Mouse (Mus musculus): ENCODE results near the gene Nutf2. TPM values are rescaled to one million over a fixed set of nuclear protein-coding genes. Genes with fewer than 3 reads are reported as not detected.

Gene Nutf2
- total and polyA plus RNA-seq, 3 experiments, result 87.1 to 378 (median 284) TPM

DNA sequence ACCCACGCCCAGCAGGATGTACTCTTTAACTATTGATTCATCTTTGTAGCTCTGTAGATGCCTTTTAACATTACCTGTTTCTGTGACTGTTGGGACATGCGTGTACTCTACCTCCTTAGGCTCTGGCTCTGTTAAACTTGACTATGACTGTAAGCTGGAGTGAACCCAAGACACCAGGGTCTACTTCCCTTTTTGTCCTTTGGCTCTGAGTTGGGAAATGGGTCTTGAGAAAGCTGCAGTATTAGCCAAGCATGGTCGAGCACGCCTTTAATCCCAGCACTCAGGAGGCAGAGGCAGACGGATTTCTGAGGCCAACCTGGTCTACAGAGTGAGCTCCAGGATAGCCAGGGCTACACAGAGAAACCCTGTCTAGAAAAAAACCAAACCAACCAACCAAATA lies 1.9 kb upstream of the Nutf2 start:
- Histone ChIP-seq H3K27me3 (ENCODE audit: insufficient read depth, low read length) (no peaks in the 10 kb centered on the region), H3K4me1 (ENCODE audit: insufficient read depth, low read depth, low read length) (peaks cover 69% of the 10 kb centered on the region), H3K4me3 (ENCODE audit: low read depth, low read length) (no peak overlapping the region; the same call in 1 of the 2 replicates), H3K36me3 (replicated peaks) (peaks cover 41% of the 10 kb centered on the region), H3K9me3 (replicated peaks) (no peaks in the 10 kb centered on the region)
- no peak for TF ChIP-seq TAL1 (conservative IDR thresholded peaks at IDR 0.05; ENCODE audit: low read depth, low read length)
- no peak for TF ChIP-seq CTCF (IDR thresholded peaks at IDR 0.05; ENCODE audit: low read depth, low read length)
- no peak for TF ChIP-seq GATA1 (IDR thresholded peaks at IDR 0.05; ENCODE audit: borderline replicate concordance, low read length)
- TF ChIP-seq POLR2AphosphoS5 (IDR thresholded peaks at IDR 0.05; ENCODE audit: insufficient replicate concordance, low read depth, low read length), result no peak
- no peak for TF ChIP-seq GATA2 (IDR thresholded peaks at IDR 0.05; ENCODE audit: borderline replicate concordance, low read depth, low read length)
- ATAC-seq (ENCODE audit: extremely low read depth, insufficient number of reproducible peaks, low FRiP score, poor library complexity, severe bottlenecking) (no peak), DNase-seq (ENCODE audit: low spot score) (no peak)

DNA sequence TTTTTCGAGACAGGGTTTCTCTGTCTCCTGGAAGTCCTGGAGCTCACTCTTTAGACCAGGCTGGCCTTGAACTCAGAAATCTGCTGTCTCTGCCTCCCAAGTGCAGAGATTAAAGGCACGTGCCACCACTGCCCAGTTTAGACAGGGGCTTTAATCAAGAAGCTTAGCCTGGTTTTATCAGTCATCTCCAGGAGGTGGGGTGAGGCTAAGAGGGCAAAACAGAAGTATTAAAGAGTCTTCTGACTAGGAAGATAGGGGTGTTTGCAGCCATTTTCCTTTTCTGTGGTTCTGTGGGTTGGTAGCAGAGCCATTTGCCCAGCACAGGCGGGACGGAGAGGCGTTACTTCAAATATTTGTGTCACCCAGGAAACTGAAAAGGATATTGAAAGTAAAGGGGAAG lies 1.1 kb upstream of the Nutf2 start:
- ATAC-seq (ENCODE audit: extremely low read depth, insufficient number of reproducible peaks, low FRiP score, poor library complexity, severe bottlenecking), result peak; percentile 22; the same call in 1 of the 2 replicates
- DNase-seq (ENCODE audit: low spot score), result peak; percentile 70
- H3K4me1 ChIP-seq (ENCODE audit: insufficient read depth, low read depth, low read length), result peaks cover 75% of the 10 kb centered on the region

DNA sequence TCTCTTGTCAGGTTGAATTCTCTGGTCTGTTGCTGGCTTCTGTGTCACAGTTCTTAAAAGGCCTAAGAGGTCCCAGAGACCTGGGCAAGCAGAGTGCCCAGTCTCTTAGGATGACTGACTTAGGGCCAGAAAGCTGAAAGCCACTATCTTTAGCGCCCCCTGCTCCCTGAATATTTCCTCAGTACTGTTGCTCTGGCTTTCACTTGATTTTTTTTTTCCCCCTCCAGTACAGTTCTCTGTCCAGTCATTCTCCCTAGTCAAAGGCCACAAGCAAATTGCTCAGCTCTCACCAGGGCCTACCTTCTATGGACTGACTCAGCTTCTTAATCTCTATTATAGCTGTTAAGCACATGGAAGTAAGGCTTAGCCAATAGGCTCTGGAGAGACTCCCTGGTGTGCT lies 1.6 kb downstream of the Nutf2 start:
- H3K4me1 ChIP-seq (ENCODE audit: insufficient read depth, low read depth, low read length), result peaks cover 79% of the 10 kb centered on the region
- peaks cover 63% of the 10 kb centered on the region for H3K36me3 ChIP-seq (replicated peaks)
- DNase-seq (ENCODE audit: low spot score) (peak; percentile 20), ATAC-seq (ENCODE audit: extremely low read depth, insufficient number of reproducible peaks, low FRiP score, poor library complexity, severe bottlenecking) (no peak)
- H3K4me3 ChIP-seq (ENCODE audit: low read depth, low read length), result peak overlapping the region; percentile 95; the same call in 1 of the 2 replicates
- no peaks in the 10 kb centered on the region for H3K27me3 ChIP-seq (ENCODE audit: insufficient read depth, low read length)
- TF ChIP-seq GATA2 (IDR thresholded peaks at IDR 0.05; ENCODE audit: borderline replicate concordance, low read depth, low read length) (no peak), CTCF (IDR thresholded peaks at IDR 0.05; ENCODE audit: low read depth, low read length) (no peak), TAL1 (conservative IDR thresholded peaks at IDR 0.05; ENCODE audit: low read depth, low read length) (no peak), GATA1 (IDR thresholded peaks at IDR 0.05; ENCODE audit: borderline replicate concordance, low read length) (no peak), POLR2AphosphoS5 (IDR thresholded peaks at IDR 0.05; ENCODE audit: insufficient replicate concordance, low read depth, low read length) (no peak)
- no peaks in the 10 kb centered on the region for H3K9me3 ChIP-seq (replicated peaks)

More for the DNA sequence above, 1.1 kb upstream of the Nutf2 start:
- H3K9me3 ChIP-seq (replicated peaks), result no peaks in the 10 kb centered on the region
- no peaks in the 10 kb centered on the region for H3K27me3 ChIP-seq (ENCODE audit: insufficient read depth, low read length)
- H3K4me3 ChIP-seq (ENCODE audit: low read depth, low read length), result peak overlapping the region; percentile 95; the same call in 1 of the 2 replicates
- TF ChIP-seq GATA1 (IDR thresholded peaks at IDR 0.05; ENCODE audit: borderline replicate concordance, low read length) (no peak), TAL1 (conservative IDR thresholded peaks at IDR 0.05; ENCODE audit: low read depth, low read length) (peak; percentile 90)
- H3K36me3 ChIP-seq (replicated peaks), result peaks cover 49% of the 10 kb centered on the region

DNA sequence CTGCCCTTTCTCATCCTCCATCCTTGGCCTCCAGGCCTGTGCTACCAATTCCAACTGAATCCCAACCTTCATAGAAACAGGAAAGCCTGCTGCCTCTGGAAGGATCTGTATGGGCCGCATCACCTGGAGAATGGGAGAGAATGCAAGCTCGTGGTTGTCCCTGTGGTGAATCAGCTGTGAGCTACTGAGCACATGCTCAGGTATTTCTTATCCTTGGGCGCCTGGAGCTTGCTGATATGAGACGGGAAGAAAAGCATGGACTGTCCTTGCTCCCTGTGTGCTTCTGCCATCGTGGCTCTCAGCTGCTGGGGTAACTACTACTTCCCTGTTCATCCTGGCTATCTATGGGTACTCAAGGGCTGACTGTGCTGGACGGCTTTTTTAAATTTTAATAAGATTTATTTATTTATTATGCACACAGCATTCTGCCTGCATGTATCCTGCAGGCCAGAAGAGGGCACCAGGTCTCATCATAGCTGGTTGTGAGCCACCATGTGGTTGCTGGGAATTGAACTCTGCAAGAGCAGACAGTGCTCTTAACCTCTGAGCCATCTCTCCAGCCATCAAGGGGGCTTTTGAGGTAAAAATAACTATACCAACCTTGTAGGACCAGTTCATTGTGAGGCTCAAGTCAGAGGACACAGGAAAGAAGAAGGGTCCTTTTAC lies 6.1 kb downstream of the Nutf2 start:
- DNase-seq (ENCODE audit: low spot score) (no peak), ATAC-seq (ENCODE audit: extremely low read depth, insufficient number of reproducible peaks, low FRiP score, poor library complexity, severe bottlenecking) (no peak)
- peaks cover 78% of the 10 kb centered on the region for H3K4me1 ChIP-seq (ENCODE audit: insufficient read depth, low read depth, low read length)
- H3K36me3 ChIP-seq (replicated peaks), result peaks cover 90% of the 10 kb centered on the region
- H3K27me3 ChIP-seq (ENCODE audit: insufficient read depth, low read length), result no peaks in the 10 kb centered on the region
- TF ChIP-seq CTCF (IDR thresholded peaks at IDR 0.05; ENCODE audit: low read depth, low read length) (0 out of 2 replicates have a peak, but pooled peaks have one; percentile 6), GATA2 (IDR thresholded peaks at IDR 0.05; ENCODE audit: borderline replicate concordance, low read depth, low read length) (no peak)
- no peaks in the 10 kb centered on the region for H3K9me3 ChIP-seq (replicated peaks)
- H3K4me3 ChIP-seq (ENCODE audit: low read depth, low read length), result no peak overlapping the region

DNA sequence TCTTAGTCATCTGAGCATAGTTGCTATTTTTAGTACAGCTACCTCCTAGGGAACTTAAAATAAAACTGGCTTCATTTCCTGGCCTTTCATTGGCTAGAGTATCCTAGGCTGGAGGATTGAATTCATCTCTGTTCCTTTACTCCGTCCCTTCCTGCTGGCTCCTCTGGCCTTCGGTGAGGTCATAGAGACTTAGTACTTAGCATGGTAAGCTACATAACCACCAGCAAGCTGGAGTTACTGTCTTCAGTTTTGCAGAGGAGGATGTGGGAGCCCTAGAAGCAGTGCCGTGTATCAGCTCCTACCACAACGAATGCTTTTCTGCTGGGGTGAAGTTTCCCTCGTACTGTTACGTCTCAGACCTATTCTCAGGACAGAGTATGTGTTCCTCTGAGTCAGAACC lies 13.9 kb downstream of the Nutf2 start:
- Histone ChIP-seq H3K4me1 (ENCODE audit: insufficient read depth, low read depth, low read length) (peaks cover 23% of the 10 kb centered on the region), H3K9me3 (replicated peaks) (no peaks in the 10 kb centered on the region), H3K27me3 (ENCODE audit: insufficient read depth, low read length) (no peaks in the 10 kb centered on the region), H3K36me3 (replicated peaks) (peaks cover 94% of the 10 kb centered on the region), H3K4me3 (ENCODE audit: low read depth, low read length) (no peak overlapping the region)
- no peak for ATAC-seq (ENCODE audit: extremely low read depth, insufficient number of reproducible peaks, low FRiP score, poor library complexity, severe bottlenecking)
- DNase-seq (ENCODE audit: low spot score), result no peak
- TF ChIP-seq POLR2AphosphoS5 (IDR thresholded peaks at IDR 0.05; ENCODE audit: insufficient replicate concordance, low read depth, low read length), result no peak
- TF ChIP-seq TAL1 (conservative IDR thresholded peaks at IDR 0.05; ENCODE audit: low read depth, low read length), result no peak
- no peak for TF ChIP-seq GATA1 (IDR thresholded peaks at IDR 0.05; ENCODE audit: borderline replicate concordance, low read length)
- TF ChIP-seq CTCF (IDR thresholded peaks at IDR 0.05; ENCODE audit: low read depth, low read length), result no peak

DNA sequence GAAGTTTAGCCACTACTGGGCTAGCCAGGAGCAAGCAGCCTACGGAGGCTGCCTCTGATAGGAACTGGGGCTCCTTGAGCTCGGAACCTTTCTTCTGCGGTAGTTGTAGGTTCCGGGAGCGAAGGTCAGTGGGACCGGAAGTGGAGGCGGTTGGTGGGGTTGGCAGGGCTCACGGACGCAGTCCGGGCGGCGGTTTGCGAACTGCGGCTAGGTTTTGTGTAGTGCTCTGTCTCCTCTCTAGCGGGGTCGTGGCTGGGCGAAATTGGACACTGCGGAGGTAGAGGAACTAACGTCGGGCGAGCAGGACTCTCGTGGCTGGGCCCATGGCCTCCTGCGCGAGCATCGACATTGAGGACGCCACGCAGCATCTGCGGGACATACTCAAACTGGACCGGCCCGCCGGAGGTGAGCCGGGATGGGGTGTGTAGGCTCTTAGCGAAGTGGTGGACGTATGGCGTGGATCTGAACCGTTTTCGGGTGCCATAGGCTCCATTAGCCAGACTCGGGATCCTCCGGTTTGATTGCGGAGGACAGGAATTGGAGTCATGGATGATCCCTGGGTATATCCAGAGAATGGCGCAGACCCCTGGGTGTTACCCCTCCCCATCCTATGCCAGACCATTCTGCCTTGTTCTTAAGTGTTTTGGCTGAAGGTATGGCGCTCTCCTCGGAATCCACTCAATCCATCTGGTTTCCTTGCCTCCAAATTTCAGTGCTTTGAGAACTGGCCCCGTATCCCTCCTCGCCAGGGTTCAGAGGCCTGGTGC lies 20.6 kb downstream of the Nutf2 start, which contains the start of gene Edc4:
Gene Edc4 (plus strand): TSS at position 128 of the 767 bp plus-strand sequence.
- Histone ChIP-seq H3K9me3 (replicated peaks) (no peaks in the 10 kb centered on the region), H3K4me1 (ENCODE audit: insufficient read depth, low read depth, low read length) (peaks cover 29% of the 10 kb centered on the region), H3K36me3 (replicated peaks) (peaks cover 82% of the 10 kb centered on the region), H3K4me3 (ENCODE audit: low read depth, low read length) (peak within 1 kb of the TSS; percentile 93), H3K27me3 (ENCODE audit: insufficient read depth, low read length) (no peaks in the 10 kb centered on the region)
- no peak for TF ChIP-seq CTCF (IDR thresholded peaks at IDR 0.05; ENCODE audit: low read depth, low read length)
- TF ChIP-seq GATA2 (IDR thresholded peaks at IDR 0.05; ENCODE audit: borderline replicate concordance, low read depth, low read length), result no peak
- TF ChIP-seq POLR2AphosphoS5 (IDR thresholded peaks at IDR 0.05; ENCODE audit: insufficient replicate concordance, low read depth, low read length), result no peak
- TF ChIP-seq TAL1 (conservative IDR thresholded peaks at IDR 0.05; ENCODE audit: low read depth, low read length), result no peak
- no peak for TF ChIP-seq GATA1 (IDR thresholded peaks at IDR 0.05; ENCODE audit: borderline replicate concordance, low read length)
- ATAC-seq (ENCODE audit: extremely low read depth, insufficient number of reproducible peaks, low FRiP score, poor library complexity, severe bottlenecking) (peak; percentile 89), DNase-seq (ENCODE audit: low spot score) (peak; percentile 60)

All from G1E (cell line).